Mouse (Mus musculus) intestine, embryonic 14.5 days (tissue): ENCODE measurements around the gene Bcas2. TPM values are rescaled to one million over a fixed set of nuclear protein-coding genes. Genes with fewer than 3 reads are reported as not detected.
"Not testable (repeated sequence)": the region's sequence is repeated elsewhere in the genome, so short reads cannot be mapped to it uniquely, and the experiment has no call there.

ENCODE experiments used
- ATAC-seq: fragments of 200-750 bp; cut with Nextera tagmentation; replicated peaks from 2 replicates; pipeline ENCODE4 v1.8.0; 2017; ENCODE audit warnings: low read depth, moderate number of reproducible peaks, moderate TSS enrichment, moderate library complexity; ENCODE audit not compliant: low FRiP score, low TSS enrichment
- DNase-seq: peaks from one replicate; pipeline ENCODE4 v3.0.0-alpha.2; 2018; ENCODE audit warnings: low spot score
- H3K27ac ChIP-seq: fragments of 300-500 bp; sonication (generic); 2 replicates; pipeline ENCODE4 v1.5.1; 2014; ENCODE audit warnings: low read depth, mild to moderate bottlenecking, control low read depth
- H3K27me3 ChIP-seq: fragments of 300-500 bp; sonication (generic); replicated peaks from 2 replicates; pipeline ENCODE4 v1.6.1; 2014; ENCODE audit warnings: low read length, control low read depth; ENCODE audit not compliant: control insufficient read depth, insufficient read depth
- H3K36me3 ChIP-seq: fragments of 300-500 bp; sonication (generic); 2 replicates; pipeline ENCODE4 v1.6.1; 2014; ENCODE audit warnings: low read length, control low read depth; ENCODE audit not compliant: control insufficient read depth, insufficient read depth
- H3K4me1 ChIP-seq: fragments of 300-500 bp; sonication (generic); replicated peaks from 2 replicates; pipeline ENCODE4 v1.6.1; 2014; ENCODE audit warnings: low read length, control low read depth, mixed read lengths; ENCODE audit not compliant: control insufficient read depth, insufficient read depth
- H3K4me2 ChIP-seq: fragments of 300-500 bp; sonication (generic); 2 replicates; pipeline ENCODE4 v1.6.1; 2014; ENCODE audit warnings: low read length
- H3K4me3 ChIP-seq: fragments of 300-500 bp; sonication (generic); 2 replicates; pipeline ENCODE4 v1.5.1; 2014; ENCODE audit warnings: low read depth, low read length, control low read depth, mixed read lengths
- H3K9ac ChIP-seq: fragments of 300-500 bp; sonication (generic); 2 replicates; pipeline ENCODE4 v1.6.1; 2014; ENCODE audit warnings: mild to moderate bottlenecking, low read length
- H3K9me3 ChIP-seq: fragments of 300-500 bp; sonication (generic); 2 replicates; pipeline ENCODE4 v1.6.1; 2016; ENCODE audit warnings: low read length, control low read depth; ENCODE audit not compliant: control insufficient read depth
- WGBS: fragments of 180-500 bp; shearing (Covaris S2); extraction: QIAGEN DNeasy Blood & Tissue Kit; methylation state at CpG from one replicate; pipeline ENCODE4 v1.1.7; 2014; 5-methylcytosine and 5-hydroxymethylcytosine counted together
- polyA plus RNA-seq: library from polyadenylated mRNA; unstranded; fragments of >200 nt; fragmentation: Nextera tagmentation; extraction: Ambion mirVana; gene quantifications from 2 replicates; pipeline ENCODE4 v1.2.1, GENCODE M21; 2014

Gene Bcas2
- polyA plus RNA-seq, 1 experiment from 2014 or later: 189 TPM

GRCm38 (mm10) chr3:103199386-103199785, 27.9 kb downstream of the Bcas2 start:
- H3K4me3 ChIP-seq: no peak overlapping the region
- H3K9ac ChIP-seq: no peak overlapping the region
- no peaks in the 10 kb centered on the region for H3K36me3 ChIP-seq
- no peaks in the 10 kb centered on the region for H3K27me3 ChIP-seq
- no peak overlapping the region for H3K4me2 ChIP-seq
- H3K9me3 ChIP-seq: peaks cover 5% of the 10 kb centered on the region; the same call in 1 of the 2 replicates
- 77% methylated on average over 5 of the region's 5 CpGs for WGBS
- ATAC-seq (no peak), DNase-seq (no peak)
- no peaks in the 10 kb centered on the region for H3K4me1 ChIP-seq
- H3K27ac ChIP-seq: no peak overlapping the region

DNA sequence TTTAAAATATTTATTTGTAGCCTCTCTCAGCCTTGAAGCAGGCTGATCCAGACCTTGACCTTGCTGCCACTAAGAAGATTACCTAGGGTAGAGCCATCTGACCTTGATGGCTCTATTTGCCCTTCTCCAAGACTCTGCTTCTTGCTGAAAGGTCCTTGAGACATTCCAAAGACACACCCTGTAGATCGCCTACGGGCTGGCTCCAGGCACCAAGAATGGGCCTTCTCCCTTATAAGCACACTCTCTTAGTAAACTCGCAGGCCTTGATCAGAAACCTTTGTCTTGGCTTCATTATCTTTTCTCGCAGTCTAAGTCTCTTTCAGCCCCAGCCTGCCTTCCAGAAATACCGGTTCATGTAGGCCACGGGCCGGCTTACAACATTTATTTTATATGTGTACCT, 29.6 kb downstream of the Bcas2 start:
- not testable (repeated sequence) for ATAC-seq, H3K4me1 ChIP-seq, H3K9ac ChIP-seq, H3K4me3 ChIP-seq, H3K36me3 ChIP-seq, H3K4me2 ChIP-seq, H3K9me3 ChIP-seq, H3K27me3 ChIP-seq, H3K27ac ChIP-seq, DNase-seq
- 92% methylated on average over 7 of the region's 7 CpGs for WGBS

GRCm38 (mm10) chr3:103203554-103203953, 32.1 kb downstream of the Bcas2 start:
- Histone ChIP-seq H3K4me2 (no peak overlapping the region), H3K4me1 (no peaks in the 10 kb centered on the region), H3K9ac (no peak overlapping the region), H3K9me3 (peaks cover 5% of the 10 kb centered on the region; the same call in 1 of the 2 replicates), H3K36me3 (no peaks in the 10 kb centered on the region), H3K27ac (no peak overlapping the region), H3K4me3 (no peak overlapping the region), H3K27me3 (no peaks in the 10 kb centered on the region)
- ATAC-seq (no peak), DNase-seq (no peak)
- 97% methylated on average over 1 of the region's 1 CpGs for WGBS

GRCm38 (mm10) chr3:103204445-103204844, 33.0 kb downstream of the Bcas2 start:
- whole genome bisulfite sequencing: 91% methylated on average over 3 of the region's 3 CpGs
- no peak overlapping the region for H3K27ac ChIP-seq
- DNase-seq (no peak), ATAC-seq (no peak)
- H3K27me3 ChIP-seq: no peaks in the 10 kb centered on the region
- H3K4me1 ChIP-seq: no peaks in the 10 kb centered on the region
- peaks cover 5% of the 10 kb centered on the region; the same call in 1 of the 2 replicates for H3K9me3 ChIP-seq
- H3K4me2 ChIP-seq: no peak overlapping the region
- no peak overlapping the region for H3K4me3 ChIP-seq
- H3K36me3 ChIP-seq: no peaks in the 10 kb centered on the region
- H3K9ac ChIP-seq: no peak overlapping the region

GRCm38 (mm10) chr3:103206393-103206792, 34.9 kb downstream of the Bcas2 start:
- no peaks in the 10 kb centered on the region for H3K9me3 ChIP-seq
- no peaks in the 10 kb centered on the region for H3K36me3 ChIP-seq
- no peaks in the 10 kb centered on the region for H3K4me1 ChIP-seq
- no peak overlapping the region for H3K4me3 ChIP-seq
- no peak overlapping the region for H3K4me2 ChIP-seq
- H3K9ac ChIP-seq: no peak overlapping the region
- ATAC-seq (no peak), DNase-seq (no peak)
- H3K27ac ChIP-seq: no peak overlapping the region
- no peaks in the 10 kb centered on the region for H3K27me3 ChIP-seq
- 83% methylated on average over 6 of the region's 6 CpGs for WGBS

GRCm38 (mm10) chr3:103207749-103208148, 36.3 kb downstream of the Bcas2 start:
- DNase-seq: no peak
- H3K4me3 ChIP-seq: no peak overlapping the region
- no peak for ATAC-seq
- no peaks in the 10 kb centered on the region for H3K4me1 ChIP-seq
- no peak overlapping the region for H3K27ac ChIP-seq
- WGBS: 55% methylated on average over 5 of the region's 5 CpGs
- H3K27me3 ChIP-seq: no peaks in the 10 kb centered on the region
- no peaks in the 10 kb centered on the region for H3K9me3 ChIP-seq
- H3K9ac ChIP-seq: no peak overlapping the region
- no peak overlapping the region for H3K4me2 ChIP-seq
- no peaks in the 10 kb centered on the region for H3K36me3 ChIP-seq

DNA sequence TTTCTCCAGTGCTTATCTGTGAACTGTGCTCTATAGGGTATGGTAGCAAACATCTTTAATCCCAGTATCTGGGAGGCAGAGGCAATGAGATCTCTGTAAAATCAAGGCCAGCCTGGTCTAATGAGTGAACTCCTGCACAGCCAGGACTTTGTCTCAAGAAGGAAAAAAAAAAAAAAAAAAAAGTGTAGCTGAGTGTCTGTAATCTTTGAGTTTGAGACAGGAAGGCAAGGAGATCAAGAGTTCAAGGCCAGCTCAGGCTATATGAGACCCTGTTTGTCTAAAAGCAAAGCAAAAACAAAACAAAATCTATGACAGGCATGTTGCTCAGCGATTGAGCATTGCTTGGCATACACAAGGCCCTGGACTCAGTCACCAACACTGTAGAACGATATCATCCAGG, 36.8 kb downstream of the Bcas2 start:
- Histone ChIP-seq H3K27me3 (no peaks in the 10 kb centered on the region), H3K27ac (no peak overlapping the region), H3K9ac (no peak overlapping the region), H3K36me3 (no peaks in the 10 kb centered on the region), H3K4me3 (no peak overlapping the region), H3K4me1 (no peaks in the 10 kb centered on the region), H3K9me3 (no peaks in the 10 kb centered on the region), H3K4me2 (no peak overlapping the region)
- no peak for ATAC-seq
- 72% methylated on average over 2 of the region's 2 CpGs for WGBS
- no peak for DNase-seq

DNA sequence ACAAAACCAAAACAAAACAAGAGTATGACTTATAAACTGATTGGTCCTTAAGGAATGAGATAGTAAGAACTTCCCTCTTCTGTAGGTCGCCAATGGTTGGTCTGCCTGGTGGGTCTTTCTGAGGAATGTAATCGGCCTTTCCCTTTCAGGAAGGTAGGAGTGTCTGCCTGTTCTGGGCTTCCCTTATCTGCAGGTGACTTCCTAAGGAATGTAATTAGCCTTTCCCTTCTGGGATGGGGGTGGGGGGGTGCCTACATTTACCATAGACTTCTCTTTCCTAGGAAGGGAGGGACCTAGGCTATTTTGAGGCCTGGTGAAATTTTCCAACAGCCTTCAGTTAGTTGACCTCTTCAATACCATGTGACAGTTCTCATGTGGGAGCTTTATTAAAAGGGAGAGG, 39.6 kb downstream of the Bcas2 start:
- no peaks in the 10 kb centered on the region for H3K9me3 ChIP-seq
- H3K4me2 ChIP-seq: no peak overlapping the region
- no peaks in the 10 kb centered on the region for H3K4me1 ChIP-seq
- H3K27me3 ChIP-seq: no peaks in the 10 kb centered on the region
- no peak overlapping the region for H3K9ac ChIP-seq
- H3K27ac ChIP-seq: no peak overlapping the region
- 70% methylated on average over 2 of the region's 2 CpGs for WGBS
- no peak overlapping the region for H3K4me3 ChIP-seq
- no peaks in the 10 kb centered on the region for H3K36me3 ChIP-seq
- DNase-seq: no peak
- no peak for ATAC-seq

- Histone ChIP-seq H3K9me3 (no peaks in the 10 kb centered on the region), H3K27ac (no peak overlapping the region), H3K4me3 (no peak overlapping the region), H3K9ac (no peak overlapping the region), H3K36me3 (no peaks in the 10 kb centered on the region), H3K27me3 (no peaks in the 10 kb centered on the region), H3K4me2 (no peak overlapping the region), H3K4me1 (no peaks in the 10 kb centered on the region)
- DNase-seq (no peak), ATAC-seq (no peak)
- 52% methylated on average over 1 of the region's 1 CpGs for WGBS
Observed at GRCm38 (mm10) chr3:103212142-103212541, 40.7 kb downstream of the Bcas2 start.
